Mouse (Mus musculus): ENCODE results near the gene Wasf3. TPM values are rescaled to one million over a fixed set of nuclear protein-coding genes. Genes with fewer than 3 reads are reported as not detected.

Wasf3 gene
- polyA plus RNA-seq, 1 experiment from 2014 or later = 0.31 TPM

DNA sequence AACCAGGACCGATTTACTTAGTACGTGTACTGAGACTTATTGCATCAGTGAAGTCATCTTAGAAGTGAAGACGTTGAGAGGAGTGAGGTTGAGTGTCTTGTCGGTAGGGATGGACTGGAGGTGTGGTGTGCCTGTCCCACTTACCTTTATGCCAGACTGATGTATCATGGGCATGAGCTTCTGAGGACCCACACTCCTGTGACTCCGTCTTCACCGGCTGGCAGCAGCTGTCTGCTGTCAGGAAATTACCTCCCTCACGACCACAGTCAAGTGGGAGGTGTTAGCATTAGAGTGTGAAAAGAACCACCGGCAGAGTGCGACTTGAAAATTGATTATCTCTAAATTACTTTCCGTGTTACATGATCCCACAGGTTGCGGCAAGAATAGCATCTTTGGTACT lies 34.0 kb upstream of the Wasf3 start:
- H3K4me1 ChIP-seq (ENCODE audit: insufficient read depth, low read depth, low read length) = no peaks in the 10 kb centered on the region
- no peak overlapping the region for H3K9ac ChIP-seq (replicated peaks; ENCODE audit: low read depth)
- no peak for DNase-seq (ENCODE audit: low spot score)
- ATAC-seq = no peak
- H3K27me3 ChIP-seq (replicated peaks; ENCODE audit: insufficient read depth, low read length) = no peaks in the 10 kb centered on the region
- H3K36me3 ChIP-seq (ENCODE audit: insufficient read depth, low read length) = no peaks in the 10 kb centered on the region
- WGBS = 68% methylated on average over 11 of the region's 11 CpGs
- TF ChIP-seq CTCF (IDR thresholded peaks at IDR 0.05) (no peak), EP300 (IDR thresholded peaks at IDR 0.05) (no peak)
- H3K27ac ChIP-seq (ENCODE audit: low read length) = no peak overlapping the region
- H3K4me3 ChIP-seq (ENCODE audit: low read depth, low read length) = no peak overlapping the region
- no peaks in the 10 kb centered on the region for H3K9me3 ChIP-seq (ENCODE audit: low read length)
- no peak overlapping the region for H3K4me2 ChIP-seq (replicated peaks; ENCODE audit: low read depth, low read length)

DNA sequence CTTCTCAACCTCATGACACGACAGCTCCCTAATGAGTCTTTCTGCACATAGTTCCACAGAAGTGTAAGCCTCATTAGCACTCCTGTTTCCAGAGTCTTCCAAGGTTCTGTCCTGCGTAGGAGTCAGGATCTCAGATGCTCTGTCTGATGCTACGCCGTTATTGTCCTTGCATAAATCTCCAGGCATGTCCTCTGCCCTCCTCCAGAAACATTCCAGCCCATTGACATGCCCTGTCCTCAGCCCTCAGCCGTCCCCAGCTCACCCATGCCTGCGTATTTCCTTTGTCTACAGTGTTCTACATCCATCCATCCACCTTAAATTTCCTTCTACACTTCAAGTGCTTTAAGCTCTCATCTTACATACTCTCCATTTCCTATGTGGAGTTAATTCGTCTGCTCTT lies 32.8 kb upstream of the Wasf3 start:
- Histone ChIP-seq H3K9ac (replicated peaks; ENCODE audit: low read depth) (no peak overlapping the region), H3K4me1 (ENCODE audit: insufficient read depth, low read depth, low read length) (no peaks in the 10 kb centered on the region), H3K27ac (ENCODE audit: low read length) (no peak overlapping the region), H3K27me3 (replicated peaks; ENCODE audit: insufficient read depth, low read length) (no peaks in the 10 kb centered on the region), H3K9me3 (ENCODE audit: low read length) (no peaks in the 10 kb centered on the region), H3K36me3 (ENCODE audit: insufficient read depth, low read length) (no peaks in the 10 kb centered on the region), H3K4me2 (replicated peaks; ENCODE audit: low read depth, low read length) (no peak overlapping the region), H3K4me3 (ENCODE audit: low read depth, low read length) (no peak overlapping the region)
- TF ChIP-seq CTCF (IDR thresholded peaks at IDR 0.05) (no peak), EP300 (IDR thresholded peaks at IDR 0.05) (no peak)
- DNase-seq (ENCODE audit: low spot score) (no peak), ATAC-seq (no peak)
- 81% methylated on average over 7 of the region's 7 CpGs for WGBS

DNA sequence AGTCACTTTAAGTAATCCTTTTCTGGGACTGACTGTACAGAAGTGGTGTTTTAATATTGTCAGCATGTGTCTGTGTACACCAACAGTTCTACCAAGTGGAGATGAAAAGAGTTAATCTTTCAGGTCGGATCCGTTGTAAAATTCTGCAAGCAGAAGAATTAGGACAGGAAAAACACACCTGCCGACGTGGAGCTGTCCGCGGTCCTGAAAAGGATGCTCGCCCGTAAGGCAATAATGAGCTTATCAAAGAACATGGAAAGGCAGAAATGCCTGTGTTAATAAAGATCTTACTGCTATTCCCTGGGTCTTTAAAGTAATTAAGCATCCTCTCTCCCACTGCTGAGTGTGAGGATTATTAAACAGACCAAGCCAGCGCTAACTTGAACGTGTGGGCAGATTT lies 24.4 kb upstream of the Wasf3 start:
- 25% methylated on average over 10 of the region's 10 CpGs for WGBS
- H3K27ac ChIP-seq (ENCODE audit: low read length) = no peak overlapping the region
- no peak overlapping the region for H3K4me2 ChIP-seq (replicated peaks; ENCODE audit: low read depth, low read length)
- no peak overlapping the region for H3K4me3 ChIP-seq (ENCODE audit: low read depth, low read length)
- H3K9ac ChIP-seq (replicated peaks; ENCODE audit: low read depth) = no peak overlapping the region
- H3K27me3 ChIP-seq (replicated peaks; ENCODE audit: insufficient read depth, low read length) = no peaks in the 10 kb centered on the region
- TF ChIP-seq EP300 (IDR thresholded peaks at IDR 0.05) (no peak), CTCF (IDR thresholded peaks at IDR 0.05) (no peak)
- H3K9me3 ChIP-seq (ENCODE audit: low read length) = no peaks in the 10 kb centered on the region
- no peaks in the 10 kb centered on the region for H3K36me3 ChIP-seq (ENCODE audit: insufficient read depth, low read length)
- ATAC-seq = no peak
- DNase-seq (ENCODE audit: low spot score) = peak; percentile 13
- no peaks in the 10 kb centered on the region for H3K4me1 ChIP-seq (ENCODE audit: insufficient read depth, low read depth, low read length)

DNA sequence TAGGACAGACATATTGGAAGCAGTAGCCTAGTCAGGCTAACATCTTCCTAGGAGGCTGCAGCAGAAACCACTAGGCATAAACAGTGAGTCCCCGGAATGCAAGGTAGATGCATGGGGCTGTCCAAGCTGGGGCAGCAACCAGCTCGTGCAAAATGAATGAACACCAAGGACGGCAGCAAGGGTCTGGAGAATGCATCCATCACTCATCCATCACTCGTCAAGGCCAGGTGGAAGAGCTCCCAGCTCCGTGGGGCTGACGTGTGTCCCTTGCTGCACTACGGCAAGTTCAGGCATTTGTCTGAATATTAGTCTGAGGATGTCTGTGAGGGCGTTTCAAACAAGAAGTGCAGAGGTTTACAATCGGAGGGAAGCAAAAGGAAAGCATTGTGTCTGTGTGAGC lies 22.1 kb upstream of the Wasf3 start:
- ATAC-seq (no peak), DNase-seq (ENCODE audit: low spot score) (no peak)
- no peak for TF ChIP-seq EP300 (IDR thresholded peaks at IDR 0.05)
- no peak for TF ChIP-seq CTCF (IDR thresholded peaks at IDR 0.05)

DNA sequence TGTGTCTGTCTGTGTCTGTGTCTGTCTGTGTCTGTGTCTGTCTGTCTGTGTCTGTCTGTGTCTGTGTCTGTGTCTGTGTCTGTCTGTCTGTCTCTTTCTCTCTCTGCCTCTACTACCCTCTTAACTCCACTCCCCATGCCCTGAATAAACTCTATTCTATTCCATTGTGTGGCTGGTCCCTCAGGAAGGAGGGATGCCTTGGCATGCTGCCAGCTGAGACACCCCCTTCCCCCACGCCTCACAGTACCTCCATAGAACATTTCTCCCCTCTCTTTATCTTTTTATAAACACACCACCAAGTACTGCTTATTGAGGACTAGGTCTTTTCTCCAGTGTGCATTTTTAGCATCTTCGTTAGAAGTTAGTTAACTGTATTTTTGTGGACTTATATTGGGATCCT lies 16.4 kb upstream of the Wasf3 start:
- no peaks in the 10 kb centered on the region for H3K4me1 ChIP-seq (ENCODE audit: insufficient read depth, low read depth, low read length)
- TF ChIP-seq EP300 (IDR thresholded peaks at IDR 0.05) (no peak), CTCF (IDR thresholded peaks at IDR 0.05) (no peak)
- no peak overlapping the region for H3K4me2 ChIP-seq (replicated peaks; ENCODE audit: low read depth, low read length)
- H3K9me3 ChIP-seq (ENCODE audit: low read length) = no peaks in the 10 kb centered on the region
- no peaks in the 10 kb centered on the region for H3K36me3 ChIP-seq (ENCODE audit: insufficient read depth, low read length)
- no peak overlapping the region for H3K4me3 ChIP-seq (ENCODE audit: low read depth, low read length)
- DNase-seq (ENCODE audit: low spot score) = no peak
- 51% methylated on average over 2 of the region's 2 CpGs for WGBS
- H3K9ac ChIP-seq (replicated peaks; ENCODE audit: low read depth) = no peak overlapping the region
- H3K27me3 ChIP-seq (replicated peaks; ENCODE audit: insufficient read depth, low read length) = no peaks in the 10 kb centered on the region
- no peak for ATAC-seq
- H3K27ac ChIP-seq (ENCODE audit: low read length) = no peak overlapping the region

More for the DNA sequence above, 22.1 kb upstream of the Wasf3 start:
- H3K4me1 ChIP-seq (ENCODE audit: insufficient read depth, low read depth, low read length) = no peaks in the 10 kb centered on the region
- WGBS = 70% methylated on average over 9 of the region's 9 CpGs
- no peak overlapping the region for H3K4me3 ChIP-seq (ENCODE audit: low read depth, low read length)
- no peak overlapping the region for H3K27ac ChIP-seq (ENCODE audit: low read length)
- H3K27me3 ChIP-seq (replicated peaks; ENCODE audit: insufficient read depth, low read length) = no peaks in the 10 kb centered on the region
- H3K9me3 ChIP-seq (ENCODE audit: low read length) = no peaks in the 10 kb centered on the region
- H3K36me3 ChIP-seq (ENCODE audit: insufficient read depth, low read length) = no peaks in the 10 kb centered on the region
- no peak overlapping the region for H3K9ac ChIP-seq (replicated peaks; ENCODE audit: low read depth)
- no peak overlapping the region for H3K4me2 ChIP-seq (replicated peaks; ENCODE audit: low read depth, low read length)

DNA sequence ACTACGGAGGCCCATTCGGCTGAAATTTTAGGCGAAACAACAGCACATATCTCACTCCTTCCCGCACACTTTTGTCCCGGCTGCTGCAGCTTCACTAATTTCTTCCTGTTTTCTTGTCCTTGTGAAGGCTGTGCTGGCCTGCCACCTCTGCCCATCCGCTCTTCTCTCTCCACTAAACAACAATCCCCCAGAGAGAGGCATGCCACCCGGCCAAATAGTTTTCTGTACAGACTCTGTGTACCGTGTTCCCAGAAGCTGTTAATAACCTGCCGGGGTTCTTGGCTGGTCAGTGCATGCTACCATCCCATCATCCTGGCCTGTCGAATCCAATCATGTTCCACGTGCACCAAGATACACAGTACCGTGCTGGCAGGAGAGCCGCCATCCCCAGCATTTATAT lies 15.8 kb upstream of the Wasf3 start:
- Histone ChIP-seq H3K4me2 (replicated peaks; ENCODE audit: low read depth, low read length) (no peak overlapping the region), H3K9ac (replicated peaks; ENCODE audit: low read depth) (no peak overlapping the region), H3K4me1 (ENCODE audit: insufficient read depth, low read depth, low read length) (no peaks in the 10 kb centered on the region), H3K36me3 (ENCODE audit: insufficient read depth, low read length) (no peaks in the 10 kb centered on the region), H3K27me3 (replicated peaks; ENCODE audit: insufficient read depth, low read length) (no peaks in the 10 kb centered on the region), H3K9me3 (ENCODE audit: low read length) (no peaks in the 10 kb centered on the region), H3K4me3 (ENCODE audit: low read depth, low read length) (no peak overlapping the region), H3K27ac (ENCODE audit: low read length) (no peak overlapping the region)
- DNase-seq (ENCODE audit: low spot score) (no peak), ATAC-seq (no peak)
- no peak for TF ChIP-seq EP300 (IDR thresholded peaks at IDR 0.05)
- no peak for TF ChIP-seq CTCF (IDR thresholded peaks at IDR 0.05)
- 76% methylated on average over 13 of the region's 13 CpGs for WGBS

DNA sequence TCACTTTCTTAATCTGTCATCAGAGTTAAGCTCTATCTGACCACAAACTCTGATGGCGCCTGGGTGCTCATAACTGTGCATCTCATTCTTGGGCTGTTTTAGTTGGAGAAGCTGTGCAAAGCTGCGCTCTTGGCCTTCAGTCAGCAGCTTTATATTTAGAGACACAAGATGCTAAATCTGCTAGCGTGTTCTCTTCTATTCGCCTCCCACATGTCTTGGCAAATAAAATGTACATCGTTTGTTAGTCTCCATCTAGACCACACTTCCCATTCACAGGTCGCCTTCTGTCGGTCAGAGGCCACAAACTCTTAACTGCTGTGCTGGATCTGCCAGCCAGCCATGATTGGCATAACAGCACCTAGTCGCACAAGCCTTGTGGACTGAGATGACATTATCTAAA lies 14.0 kb upstream of the Wasf3 start:
- WGBS = 79% methylated on average over 8 of the region's 8 CpGs

More for the DNA sequence above, 14.0 kb upstream of the Wasf3 start:
- Histone ChIP-seq H3K9me3 (ENCODE audit: low read length) (no peaks in the 10 kb centered on the region), H3K36me3 (ENCODE audit: insufficient read depth, low read length) (no peaks in the 10 kb centered on the region), H3K4me2 (replicated peaks; ENCODE audit: low read depth, low read length) (no peak overlapping the region), H3K9ac (replicated peaks; ENCODE audit: low read depth) (no peak overlapping the region), H3K4me3 (ENCODE audit: low read depth, low read length) (no peak overlapping the region), H3K27me3 (replicated peaks; ENCODE audit: insufficient read depth, low read length) (no peaks in the 10 kb centered on the region), H3K4me1 (ENCODE audit: insufficient read depth, low read depth, low read length) (no peaks in the 10 kb centered on the region), H3K27ac (ENCODE audit: low read length) (no peak overlapping the region)
- DNase-seq (ENCODE audit: low spot score) (no peak), ATAC-seq (no peak)
- TF ChIP-seq CTCF (IDR thresholded peaks at IDR 0.05) (no peak), EP300 (IDR thresholded peaks at IDR 0.05) (no peak)

Measured in lung, postnatal 0 days (tissue).